Mouse (Mus musculus): ENCODE results near the gene Bud13. TPM values are rescaled to one million over a fixed set of nuclear protein-coding genes. Genes with fewer than 3 reads are reported as not detected.

Bud13 gene
- polyA plus RNA-seq, 1 experiment: 7.1 TPM

- Histone ChIP-seq H3K4me1 (ENCODE audit: control insufficient read depth, insufficient read depth, low read length) (no peaks in the 10 kb centered on the region), H3K4me3 (ENCODE audit: insufficient read depth, low read depth, low read length) (no peak overlapping the region), H3K36me3 (ENCODE audit: control insufficient read depth, insufficient read depth, low read length) (no peaks in the 10 kb centered on the region), H3K27me3 (replicated peaks; ENCODE audit: control insufficient read depth, insufficient read depth, low read length) (no peaks in the 10 kb centered on the region), H3K27ac (ENCODE audit: insufficient read depth, low read depth, low read length) (no peak overlapping the region)
- 71% methylated on average over 4 of the region's 4 CpGs for WGBS
- DNase-seq: no peak
- TF ChIP-seq CTCF (conservative IDR thresholded peaks at IDR 0.05; ENCODE audit: insufficient read depth, insufficient read length, low read depth, low read length) (no peak), POLR2A (IDR thresholded peaks at IDR 0.05; ENCODE audit: low read depth, low read length) (no peak)
These were observed 39.7 kb upstream of the Bud13 start for GRCm38 (mm10) chr9:46243122-46243521.

GRCm38 (mm10) chr9:46243584-46243983 is 39.2 kb upstream of the Bud13 start:
- Histone ChIP-seq H3K4me3 (ENCODE audit: insufficient read depth, low read depth, low read length) (no peak overlapping the region), H3K27me3 (replicated peaks; ENCODE audit: control insufficient read depth, insufficient read depth, low read length) (no peaks in the 10 kb centered on the region), H3K4me1 (ENCODE audit: control insufficient read depth, insufficient read depth, low read length) (no peaks in the 10 kb centered on the region), H3K36me3 (ENCODE audit: control insufficient read depth, insufficient read depth, low read length) (no peaks in the 10 kb centered on the region), H3K27ac (ENCODE audit: insufficient read depth, low read depth, low read length) (no peak overlapping the region)
- no peak for DNase-seq
- WGBS: 65% methylated on average over 8 of the region's 8 CpGs
- TF ChIP-seq CTCF (conservative IDR thresholded peaks at IDR 0.05; ENCODE audit: insufficient read depth, insufficient read length, low read depth, low read length) (no peak), POLR2A (IDR thresholded peaks at IDR 0.05; ENCODE audit: low read depth, low read length) (no peak)

- no peaks in the 10 kb centered on the region for H3K36me3 ChIP-seq (ENCODE audit: control insufficient read depth, insufficient read depth, low read length)
- H3K4me1 ChIP-seq (ENCODE audit: control insufficient read depth, insufficient read depth, low read length): no peaks in the 10 kb centered on the region
- H3K4me3 ChIP-seq (ENCODE audit: insufficient read depth, low read depth, low read length): no peak overlapping the region
- TF ChIP-seq CTCF (conservative IDR thresholded peaks at IDR 0.05; ENCODE audit: insufficient read depth, insufficient read length, low read depth, low read length) (peak; percentile 95), POLR2A (IDR thresholded peaks at IDR 0.05; ENCODE audit: low read depth, low read length) (no peak)
- WGBS: 26% methylated on average over 11 of the region's 11 CpGs
- no peak overlapping the region for H3K27ac ChIP-seq (ENCODE audit: insufficient read depth, low read depth, low read length)
- H3K27me3 ChIP-seq (replicated peaks; ENCODE audit: control insufficient read depth, insufficient read depth, low read length): no peaks in the 10 kb centered on the region
- DNase-seq: peak; percentile 76
These were observed 36.0 kb upstream of the Bud13 start for GRCm38 (mm10) chr9:46246752-46247324.

- H3K27me3 ChIP-seq (replicated peaks; ENCODE audit: control insufficient read depth, insufficient read depth, low read length): no peaks in the 10 kb centered on the region
- H3K36me3 ChIP-seq (ENCODE audit: control insufficient read depth, insufficient read depth, low read length): no peaks in the 10 kb centered on the region
- no peaks in the 10 kb centered on the region for H3K4me1 ChIP-seq (ENCODE audit: control insufficient read depth, insufficient read depth, low read length)
- no peak overlapping the region for H3K27ac ChIP-seq (ENCODE audit: insufficient read depth, low read depth, low read length)
- no peak for TF ChIP-seq CTCF (conservative IDR thresholded peaks at IDR 0.05; ENCODE audit: insufficient read depth, insufficient read length, low read depth, low read length)
- no peak for TF ChIP-seq POLR2A (IDR thresholded peaks at IDR 0.05; ENCODE audit: low read depth, low read length)
- peak; percentile 20 for DNase-seq
- no peak overlapping the region for H3K4me3 ChIP-seq (ENCODE audit: insufficient read depth, low read depth, low read length)
- WGBS: 89% methylated on average over 7 of the region's 7 CpGs
These were observed 26.6 kb upstream of the Bud13 start for GRCm38 (mm10) chr9:46256177-46256576.

GRCm38 (mm10) chr9:46256658-46257385 is 26.0 kb upstream of the Bud13 start:
- TF ChIP-seq CTCF (conservative IDR thresholded peaks at IDR 0.05; ENCODE audit: insufficient read depth, insufficient read length, low read depth, low read length): no peak
- no peak for TF ChIP-seq POLR2A (IDR thresholded peaks at IDR 0.05; ENCODE audit: low read depth, low read length)
- DNase-seq: no peak
- H3K27ac ChIP-seq (ENCODE audit: insufficient read depth, low read depth, low read length): no peak overlapping the region

GRCm38 (mm10) chr9:46257546-46257945 is 25.3 kb upstream of the Bud13 start:
- no peaks in the 10 kb centered on the region for H3K27me3 ChIP-seq (replicated peaks; ENCODE audit: control insufficient read depth, insufficient read depth, low read length)
- TF ChIP-seq POLR2A (IDR thresholded peaks at IDR 0.05; ENCODE audit: low read depth, low read length) (no peak), CTCF (conservative IDR thresholded peaks at IDR 0.05; ENCODE audit: insufficient read depth, insufficient read length, low read depth, low read length) (no peak)
- 87% methylated on average over 3 of the region's 3 CpGs for WGBS
- peak; percentile 13 for DNase-seq
- no peak overlapping the region for H3K4me3 ChIP-seq (ENCODE audit: insufficient read depth, low read depth, low read length)
- no peaks in the 10 kb centered on the region for H3K4me1 ChIP-seq (ENCODE audit: control insufficient read depth, insufficient read depth, low read length)
- H3K36me3 ChIP-seq (ENCODE audit: control insufficient read depth, insufficient read depth, low read length): no peaks in the 10 kb centered on the region
- H3K27ac ChIP-seq (ENCODE audit: insufficient read depth, low read depth, low read length): no peak overlapping the region

More at GRCm38 (mm10) chr9:46256658-46257385, 26.0 kb upstream of the Bud13 start:
- H3K27me3 ChIP-seq (replicated peaks; ENCODE audit: control insufficient read depth, insufficient read depth, low read length): no peaks in the 10 kb centered on the region
- no peaks in the 10 kb centered on the region for H3K4me1 ChIP-seq (ENCODE audit: control insufficient read depth, insufficient read depth, low read length)
- no peaks in the 10 kb centered on the region for H3K36me3 ChIP-seq (ENCODE audit: control insufficient read depth, insufficient read depth, low read length)
- 82% methylated on average over 10 of the region's 10 CpGs for WGBS
- H3K4me3 ChIP-seq (ENCODE audit: insufficient read depth, low read depth, low read length): no peak overlapping the region

GRCm38 (mm10) chr9:46259111-46259510 is 23.7 kb upstream of the Bud13 start:
- no peak for TF ChIP-seq POLR2A (IDR thresholded peaks at IDR 0.05; ENCODE audit: low read depth, low read length)
- no peak for TF ChIP-seq CTCF (conservative IDR thresholded peaks at IDR 0.05; ENCODE audit: insufficient read depth, insufficient read length, low read depth, low read length)
- DNase-seq: no peak
- Histone ChIP-seq H3K4me1 (ENCODE audit: control insufficient read depth, insufficient read depth, low read length) (no peaks in the 10 kb centered on the region), H3K36me3 (ENCODE audit: control insufficient read depth, insufficient read depth, low read length) (no peaks in the 10 kb centered on the region), H3K27me3 (replicated peaks; ENCODE audit: control insufficient read depth, insufficient read depth, low read length) (no peaks in the 10 kb centered on the region), H3K4me3 (ENCODE audit: insufficient read depth, low read depth, low read length) (no peak overlapping the region), H3K27ac (ENCODE audit: insufficient read depth, low read depth, low read length) (no peak overlapping the region)
- WGBS: 92% methylated on average over 6 of the region's 6 CpGs

Data from kidney, adult 2 months (tissue).